Mouse (Mus musculus) ES-Bruce4 (cell line): ENCODE data around the gene Gata5. TPM values are rescaled to one million over a fixed set of nuclear protein-coding genes. Genes with fewer than 3 reads are reported as not detected.

Source experiments
- H3K27ac ChIP-seq: 2 replicates; pipeline ENCODE4 v1.5.1; 2012; ENCODE audit warnings: low read length, inconsistent platforms; ENCODE audit not compliant: insufficient read depth
- H3K27me3 ChIP-seq: 2 replicates; pipeline ENCODE4 v1.6.1; 2012; ENCODE audit warnings: mild to moderate bottlenecking, low read length, inconsistent platforms; ENCODE audit not compliant: control insufficient read depth, poor library complexity, insufficient read depth, severe bottlenecking
- H3K36me3 ChIP-seq: 2 replicates; pipeline ENCODE4 v1.6.1; 2012; ENCODE audit warnings: inconsistent platforms, mild to moderate bottlenecking, low read length, moderate library complexity; ENCODE audit not compliant: control insufficient read depth, poor library complexity, insufficient read depth, severe bottlenecking
- H3K4me1 ChIP-seq: one replicate; pipeline ENCODE4 v1.8.1; 2011; ENCODE audit warnings: low read length; ENCODE audit not compliant: control insufficient read depth, insufficient read depth
- H3K4me3 ChIP-seq: 2 replicates; pipeline ENCODE4 v1.5.1; 2011; ENCODE audit warnings: low read depth, mild to moderate bottlenecking, low read length
- H3K9ac ChIP-seq: 2 replicates; pipeline ENCODE4 v1.6.1; 2012; ENCODE audit warnings: low read depth, mild to moderate bottlenecking, inconsistent platforms; ENCODE audit not compliant: poor library complexity, severe bottlenecking
- H3K9me3 ChIP-seq: replicated peaks from 2 replicates; pipeline ENCODE4 v1.6.1; 2012; ENCODE audit warnings: mild to moderate bottlenecking, low read length, inconsistent platforms; ENCODE audit not compliant: control insufficient read depth, poor library complexity, insufficient read depth, severe bottlenecking
- CTCF ChIP-seq: IDR thresholded peaks from one replicate; pipeline ENCODE4 v1.8.1; 2011; ENCODE audit warnings: low read depth, low read length
- EP300 ChIP-seq: IDR thresholded peaks from 2 replicates; pipeline ENCODE4 v1.6.1; 2011; ENCODE audit warnings: low read depth, low read length; ENCODE audit not compliant: insufficient read depth
- POLR2A ChIP-seq: IDR thresholded peaks from one replicate; pipeline ENCODE4 v1.8.1; 2011; ENCODE audit warnings: low read length; ENCODE audit not compliant: insufficient read depth
- polyA plus RNA-seq: library from polyadenylated mRNA; stranded (reverse); fragments of >200 nt; gene quantifications from 2 replicates; pipeline ENCODE4 v1.2.4, GENCODE M21; 2011; ENCODE audit warnings: low read depth; ENCODE audit not compliant: missing spikeins, insufficient read depth, insufficient read length

The Gata5 gene
- polyA plus RNA-seq, 1 experiment, result not detected

DNA sequence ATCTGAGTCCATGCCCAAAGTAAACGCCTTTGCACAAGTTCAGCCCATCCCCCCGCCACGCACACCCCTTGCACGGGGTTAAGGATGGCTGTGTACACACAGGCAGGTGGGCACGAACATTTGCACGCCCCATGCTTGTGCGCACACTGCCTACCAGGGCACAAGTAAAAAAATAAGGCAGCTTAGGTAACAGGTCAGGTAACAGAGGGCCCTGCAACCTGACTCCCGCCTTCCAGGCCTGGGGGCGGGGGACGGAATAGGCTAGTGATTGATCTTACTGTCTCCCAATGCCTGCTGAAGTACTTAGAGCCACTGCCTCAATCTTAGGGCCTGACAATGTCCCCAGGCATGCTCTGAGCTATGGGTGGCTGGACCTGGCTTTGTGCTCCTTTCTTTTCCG, 45.5 kb downstream of the Gata5 start:
- peaks cover 20% of the 10 kb centered on the region for H3K4me1 ChIP-seq
- no peaks in the 10 kb centered on the region for H3K36me3 ChIP-seq
- peak overlapping the region; percentile 38 for H3K27ac ChIP-seq
- TF ChIP-seq EP300, result peak; percentile 56; the same call in 1 of the 2 replicates
- no peak for TF ChIP-seq CTCF
- H3K9me3 ChIP-seq, result no peaks in the 10 kb centered on the region
- H3K9ac ChIP-seq, result peak overlapping the region; percentile 4; the same call in 1 of the 2 replicates
- peak overlapping the region; percentile 16 for H3K4me3 ChIP-seq
- H3K27me3 ChIP-seq, result no peaks in the 10 kb centered on the region

DNA sequence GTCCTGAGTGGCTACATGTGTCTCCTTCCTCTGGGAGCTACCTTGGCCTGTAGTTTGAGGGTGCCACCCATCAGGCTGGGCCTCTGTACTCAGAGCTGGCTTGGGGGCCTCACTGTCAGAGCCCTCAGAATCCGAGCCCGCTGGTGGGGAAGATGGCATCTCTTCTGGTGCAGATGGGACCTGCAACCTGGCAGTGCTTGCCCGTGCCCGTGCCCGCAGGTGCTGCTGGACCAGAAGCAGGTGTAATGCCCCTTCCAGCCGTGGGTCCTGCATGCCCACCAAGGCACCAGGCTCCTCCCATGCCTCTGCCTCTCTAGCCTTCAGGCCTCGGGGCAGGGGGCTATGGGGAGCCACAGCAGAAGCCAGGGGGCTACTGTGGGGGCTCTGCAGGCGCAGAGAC, 55.2 kb downstream of the Gata5 start:
- TF ChIP-seq POLR2A (no peak), EP300 (no peak), CTCF (no peak)
- Histone ChIP-seq H3K9ac (no peak overlapping the region), H3K27ac (no peak overlapping the region), H3K4me1 (peaks cover 11% of the 10 kb centered on the region), H3K27me3 (no peaks in the 10 kb centered on the region), H3K4me3 (no peak overlapping the region), H3K36me3 (no peaks in the 10 kb centered on the region), H3K9me3 (no peaks in the 10 kb centered on the region)

DNA sequence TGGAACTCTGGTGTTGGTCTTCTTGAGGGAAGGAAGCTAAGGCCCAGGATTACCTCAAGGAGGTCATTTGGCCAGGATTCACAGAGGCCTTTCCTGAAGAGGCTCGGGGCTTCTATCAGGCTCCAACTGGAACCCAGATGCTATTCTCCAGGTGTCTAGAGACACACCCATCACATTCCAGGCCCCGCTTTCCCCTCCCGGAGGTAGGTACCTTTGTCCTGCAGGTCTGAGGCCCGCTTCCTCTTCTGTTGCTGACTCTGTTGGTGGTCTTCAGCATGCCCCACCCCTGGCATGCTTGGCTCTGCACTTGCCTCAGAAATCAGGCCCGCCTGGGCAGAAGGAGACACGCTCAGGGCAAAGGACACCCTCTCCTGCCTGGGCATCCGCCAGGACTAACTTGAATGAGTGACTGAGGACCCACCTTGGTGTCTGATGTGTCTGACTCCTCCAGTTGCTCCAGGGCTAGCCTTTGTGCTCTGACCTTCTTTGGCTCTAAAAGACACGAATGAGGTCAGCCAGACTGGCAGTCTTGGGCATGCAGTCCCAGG, 56.7 kb downstream of the Gata5 start:
- Histone ChIP-seq H3K4me3 (no peak overlapping the region), H3K4me1 (peaks cover 11% of the 10 kb centered on the region), H3K9ac (no peak overlapping the region), H3K36me3 (no peaks in the 10 kb centered on the region), H3K9me3 (no peaks in the 10 kb centered on the region), H3K27ac (peak overlapping the region; percentile 77), H3K27me3 (no peaks in the 10 kb centered on the region)
- TF ChIP-seq EP300 (peak; percentile 91), POLR2A (no peak)

DNA sequence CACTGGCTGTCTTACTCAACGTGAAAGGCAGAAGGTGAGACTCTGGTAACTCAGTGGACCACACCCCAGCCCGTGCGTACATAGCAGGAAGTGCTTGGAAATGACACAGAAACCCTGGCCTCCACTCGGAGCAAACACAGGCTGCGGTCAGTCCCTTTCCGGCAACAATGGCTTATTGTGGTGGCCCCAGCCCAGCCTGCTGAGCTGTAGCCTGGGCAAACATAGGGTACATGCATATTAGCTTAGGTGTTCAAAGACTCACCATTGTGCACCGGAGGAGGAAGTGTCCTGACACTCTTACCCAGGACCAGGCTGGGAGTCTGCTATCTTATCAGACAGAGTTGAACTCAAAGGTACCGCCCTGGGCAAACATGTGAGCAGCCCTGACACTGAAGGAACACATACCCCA, 57.6 kb downstream of the Gata5 start:
- Histone ChIP-seq H3K27me3 (no peaks in the 10 kb centered on the region), H3K36me3 (no peaks in the 10 kb centered on the region), H3K4me3 (no peak overlapping the region), H3K9ac (no peak overlapping the region), H3K4me1 (peaks cover 6% of the 10 kb centered on the region), H3K9me3 (no peaks in the 10 kb centered on the region), H3K27ac (peak overlapping the region; percentile 77)
- TF ChIP-seq EP300 (peak; percentile 59; the same call in 1 of the 2 replicates), POLR2A (no peak), CTCF (no peak)

DNA sequence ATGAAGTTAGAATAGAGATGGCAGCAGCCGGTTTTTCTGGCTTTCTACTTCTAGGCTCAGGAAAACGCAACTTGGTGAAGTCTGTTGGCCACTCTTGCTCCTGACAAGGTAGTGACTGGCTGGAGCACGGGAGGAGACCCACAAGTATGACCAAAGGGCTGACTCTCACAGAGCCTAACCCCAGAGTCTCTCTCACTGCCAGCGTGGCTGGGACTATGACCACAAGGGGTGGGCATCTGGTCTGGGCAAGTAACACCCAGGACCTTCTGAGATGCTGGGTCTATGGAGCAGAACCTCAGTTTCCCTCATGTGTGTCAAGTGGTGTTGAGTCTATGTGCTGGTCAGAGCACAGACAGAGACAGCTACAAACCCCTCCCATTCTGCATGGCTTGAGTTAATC, 58.1 kb downstream of the Gata5 start:
- H3K4me1 ChIP-seq, result peaks cover 6% of the 10 kb centered on the region
- H3K27ac ChIP-seq, result no peak overlapping the region
- H3K36me3 ChIP-seq, result no peaks in the 10 kb centered on the region
- no peaks in the 10 kb centered on the region for H3K9me3 ChIP-seq
- H3K4me3 ChIP-seq, result no peak overlapping the region
- no peak overlapping the region for H3K9ac ChIP-seq
- no peak for TF ChIP-seq POLR2A
- TF ChIP-seq EP300, result no peak
- no peak for TF ChIP-seq CTCF
- H3K27me3 ChIP-seq, result no peaks in the 10 kb centered on the region

DNA sequence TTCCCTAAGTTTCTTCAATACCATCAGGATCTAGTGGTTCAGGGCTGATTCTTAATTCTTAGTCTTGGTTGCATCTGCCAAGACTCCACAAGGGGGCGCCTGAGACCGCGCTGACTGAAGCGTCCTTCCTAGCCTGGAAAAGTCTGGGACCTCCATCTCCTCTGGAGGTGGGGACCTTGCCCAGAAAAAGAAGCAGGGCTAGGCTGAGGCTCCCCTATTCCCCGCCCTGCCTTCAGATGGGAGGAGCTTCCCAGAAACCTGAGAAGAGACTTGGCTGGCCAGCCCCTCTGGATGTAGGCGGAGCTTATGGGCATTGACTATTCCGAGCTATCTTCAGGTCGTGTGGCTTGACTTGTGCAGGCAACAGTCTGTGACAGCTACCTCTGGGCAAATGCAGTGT, 58.7 kb downstream of the Gata5 start:
- H3K27ac ChIP-seq, result no peak overlapping the region
- no peak for TF ChIP-seq POLR2A
- peak; percentile 94 for TF ChIP-seq CTCF
- 0 out of 2 replicates have a peak, but pooled peaks have one; percentile 18 for TF ChIP-seq EP300
- H3K4me3 ChIP-seq, result no peak overlapping the region

More for the DNA sequence above, 58.7 kb downstream of the Gata5 start:
- H3K4me1 ChIP-seq, result peaks cover 6% of the 10 kb centered on the region
- no peak overlapping the region for H3K9ac ChIP-seq
- no peaks in the 10 kb centered on the region for H3K27me3 ChIP-seq
- H3K9me3 ChIP-seq, result no peaks in the 10 kb centered on the region
- H3K36me3 ChIP-seq, result no peaks in the 10 kb centered on the region

Other genes with a start within 250 kb of the Gata5 start
- gene Hrh3, start 230.2 kb downstream of the Gata5 start, polyA plus RNA-seq, result 0.24 TPM in 1 of 2 replicates, not detected in the other
- 18.0 and 18.9 TPM in 2 replicates for gene Osbpl2, start 215.4 kb downstream of the Gata5 start, polyA plus RNA-seq
- 50.0 and 54.3 TPM in 2 replicates for gene Adrm1, start 163.2 kb downstream of the Gata5 start, polyA plus RNA-seq
- 141 and 145 TPM in 2 replicates for gene Lama5, start 108.8 kb downstream of the Gata5 start, polyA plus RNA-seq
- gene Rps21, start 77.3 kb downstream of the Gata5 start, polyA plus RNA-seq, result 1,612 and 1,632 TPM in 2 replicates
- gene Cables2, start 61.2 kb downstream of the Gata5 start, polyA plus RNA-seq, result 13.2 and 14.5 TPM in 2 replicates
- 1.7 and 1.8 TPM in 2 replicates for gene Rbbp8nl, start 44.8 kb downstream of the Gata5 start, polyA plus RNA-seq
- 11.9 and 14.5 TPM in 2 replicates for gene Slco4a1, start 121.5 kb upstream of the Gata5 start, polyA plus RNA-seq
- gene Ntsr1, start 165.3 kb upstream of the Gata5 start, polyA plus RNA-seq, result not detected in 2 replicates
- 20.3 and 22.3 TPM in 2 replicates for gene Mrgbp, start 246.6 kb upstream of the Gata5 start, polyA plus RNA-seq